Mouse (Mus musculus): Measurements from ENCODE around the gene Clba1. TPM values are rescaled to one million over a fixed set of nuclear protein-coding genes. Genes with fewer than 3 reads are reported as not detected.

Clba1 gene
- polyA plus RNA-seq, 1 experiment from 2014 or later: 14.7 TPM

- ATAC-seq (ENCODE audit: low FRiP score): no peak
- no peak for DNase-seq (ENCODE audit: low spot score, missing footprints)
- Histone ChIP-seq H3K27ac (ENCODE audit: low read depth, low read length) (no peak overlapping the region), H3K4me2 (no peak overlapping the region), H3K27me3 (ENCODE audit: control insufficient read depth, insufficient read depth, low read length) (no peaks in the 10 kb centered on the region), H3K9me3 (ENCODE audit: control insufficient read depth, low read length) (no peaks in the 10 kb centered on the region; the same call in 1 of the 2 replicates), H3K4me3 (ENCODE audit: low read depth, low read length) (no peak overlapping the region), H3K36me3 (ENCODE audit: control insufficient read depth, insufficient read depth, low read length) (no peaks in the 10 kb centered on the region), H3K9ac (ENCODE audit: low read length) (no peak overlapping the region), H3K4me1 (ENCODE audit: control insufficient read depth, insufficient read depth, low read length) (no peaks in the 10 kb centered on the region)
- WGBS: 83% methylated on average over 8 of the region's 8 CpGs
Observed at GRCm38 (mm10) chr12:112791026-112791425, 17.7 kb upstream of the Clba1 start.

DNA sequence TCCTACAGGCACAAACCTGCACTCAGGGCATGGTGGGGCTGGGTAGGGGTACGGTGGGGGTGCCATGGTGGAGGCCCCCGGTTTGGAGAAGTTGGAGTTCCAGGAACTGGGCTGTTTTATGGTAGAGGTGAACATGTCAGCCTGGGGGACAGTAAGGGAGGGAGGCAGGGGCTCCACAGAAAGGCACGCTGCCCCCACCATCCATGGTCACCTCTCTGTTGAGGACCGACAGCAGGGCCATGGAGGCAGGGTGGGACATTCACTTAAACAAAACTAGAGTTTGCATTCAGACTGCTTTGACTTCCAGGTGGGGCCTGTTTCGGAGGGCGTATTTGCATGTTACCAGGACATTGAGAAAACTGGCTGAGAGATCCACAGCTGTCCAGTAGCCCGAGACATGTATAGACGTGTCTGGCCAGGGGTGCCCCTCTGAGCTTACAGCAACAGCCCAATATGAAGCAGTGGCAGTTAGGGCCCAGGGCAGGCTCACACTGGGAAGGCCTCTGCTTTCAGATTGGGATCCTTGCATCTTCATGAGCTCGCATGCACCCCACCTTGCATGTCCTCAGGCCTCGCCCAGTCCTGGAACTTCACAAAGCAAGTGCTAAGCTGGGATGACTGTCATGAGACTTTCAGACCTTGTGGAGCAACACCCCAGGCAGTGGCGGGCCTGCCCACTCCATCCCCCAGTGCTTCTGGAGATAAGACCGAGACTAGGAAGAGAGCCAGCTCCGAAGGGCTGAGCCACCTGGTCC is 15.0 kb upstream of the Clba1 start:
- Histone ChIP-seq H3K4me1 (ENCODE audit: control insufficient read depth, insufficient read depth, low read length) (no peaks in the 10 kb centered on the region), H3K36me3 (ENCODE audit: control insufficient read depth, insufficient read depth, low read length) (no peaks in the 10 kb centered on the region), H3K27ac (ENCODE audit: low read depth, low read length) (no peak overlapping the region), H3K4me2 (no peak overlapping the region), H3K9ac (ENCODE audit: low read length) (no peak overlapping the region), H3K9me3 (ENCODE audit: control insufficient read depth, low read length) (no peaks in the 10 kb centered on the region), H3K4me3 (ENCODE audit: low read depth, low read length) (no peak overlapping the region), H3K27me3 (ENCODE audit: control insufficient read depth, insufficient read depth, low read length) (no peaks in the 10 kb centered on the region; the same call in 1 of the 2 replicates)
- ATAC-seq (ENCODE audit: low FRiP score) (no peak), DNase-seq (ENCODE audit: low spot score, missing footprints) (no peak)
- WGBS: 75% methylated on average over 13 of the region's 13 CpGs

DNA sequence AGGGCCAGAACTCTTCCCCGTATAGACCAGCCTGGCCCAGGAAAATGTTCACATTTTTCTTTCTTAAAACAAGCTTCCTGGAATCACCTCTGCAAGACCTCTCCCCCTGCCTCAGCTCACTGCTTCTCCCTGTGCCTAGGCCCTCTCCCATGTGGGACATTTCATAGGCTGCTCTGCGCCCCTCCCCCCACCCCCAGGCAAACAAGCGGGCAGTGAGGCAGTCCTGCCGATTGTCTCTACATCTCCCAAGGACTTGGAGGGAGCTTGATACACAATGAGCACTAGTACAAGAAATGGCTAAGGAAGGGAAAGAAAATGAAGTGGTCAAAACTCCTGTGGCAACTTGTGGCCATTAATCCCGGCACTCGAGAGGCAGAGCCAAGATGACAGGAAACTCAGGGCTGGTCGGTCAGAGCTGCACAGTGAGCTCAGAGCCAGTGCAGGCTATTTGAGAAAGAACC is 14.4 kb upstream of the Clba1 start:
- H3K9ac ChIP-seq (ENCODE audit: low read length): no peak overlapping the region
- H3K9me3 ChIP-seq (ENCODE audit: control insufficient read depth, low read length): no peaks in the 10 kb centered on the region
- no peaks in the 10 kb centered on the region; the same call in 1 of the 2 replicates for H3K27me3 ChIP-seq (ENCODE audit: control insufficient read depth, insufficient read depth, low read length)
- DNase-seq (ENCODE audit: low spot score, missing footprints) (no peak), ATAC-seq (ENCODE audit: low FRiP score) (no peak)
- no peak overlapping the region for H3K4me2 ChIP-seq
- 33% methylated on average over 7 of the region's 7 CpGs for WGBS
- H3K27ac ChIP-seq (ENCODE audit: low read depth, low read length): no peak overlapping the region
- H3K4me3 ChIP-seq (ENCODE audit: low read depth, low read length): no peak overlapping the region
- H3K36me3 ChIP-seq (ENCODE audit: control insufficient read depth, insufficient read depth, low read length): no peaks in the 10 kb centered on the region
- H3K4me1 ChIP-seq (ENCODE audit: control insufficient read depth, insufficient read depth, low read length): no peaks in the 10 kb centered on the region

GRCm38 (mm10) chr12:112794998-112795397 is 13.7 kb upstream of the Clba1 start:
- H3K4me3 ChIP-seq (ENCODE audit: low read depth, low read length): no peak overlapping the region
- no peak overlapping the region for H3K27ac ChIP-seq (ENCODE audit: low read depth, low read length)
- H3K9ac ChIP-seq (ENCODE audit: low read length): no peak overlapping the region
- DNase-seq (ENCODE audit: low spot score, missing footprints) (no peak), ATAC-seq (ENCODE audit: low FRiP score) (no peak)
- no peaks in the 10 kb centered on the region for H3K4me1 ChIP-seq (ENCODE audit: control insufficient read depth, insufficient read depth, low read length)
- no peaks in the 10 kb centered on the region for H3K9me3 ChIP-seq (ENCODE audit: control insufficient read depth, low read length)
- H3K36me3 ChIP-seq (ENCODE audit: control insufficient read depth, insufficient read depth, low read length): no peaks in the 10 kb centered on the region
- no peak overlapping the region for H3K4me2 ChIP-seq
- 85% methylated on average over 5 of the region's 5 CpGs for WGBS
- H3K27me3 ChIP-seq (ENCODE audit: control insufficient read depth, insufficient read depth, low read length): no peaks in the 10 kb centered on the region; the same call in 1 of the 2 replicates

- ATAC-seq (ENCODE audit: low FRiP score): no peak
- H3K9me3 ChIP-seq (ENCODE audit: control insufficient read depth, low read length): no peaks in the 10 kb centered on the region
- no peak overlapping the region for H3K9ac ChIP-seq (ENCODE audit: low read length)
- no peaks in the 10 kb centered on the region for H3K36me3 ChIP-seq (ENCODE audit: control insufficient read depth, insufficient read depth, low read length)
- no peak overlapping the region for H3K4me3 ChIP-seq (ENCODE audit: low read depth, low read length)
- peaks cover under 1% of the 10 kb centered on the region for H3K27me3 ChIP-seq (ENCODE audit: control insufficient read depth, insufficient read depth, low read length)
- DNase-seq (ENCODE audit: low spot score, missing footprints): no peak
- H3K4me2 ChIP-seq: no peak overlapping the region
- no peak overlapping the region for H3K27ac ChIP-seq (ENCODE audit: low read depth, low read length)
- WGBS: 63% methylated on average over 18 of the region's 18 CpGs
- no peaks in the 10 kb centered on the region for H3K4me1 ChIP-seq (ENCODE audit: control insufficient read depth, insufficient read depth, low read length)
Observed at GRCm38 (mm10) chr12:112795466-112796104, 13.2 kb upstream of the Clba1 start.

DNA sequence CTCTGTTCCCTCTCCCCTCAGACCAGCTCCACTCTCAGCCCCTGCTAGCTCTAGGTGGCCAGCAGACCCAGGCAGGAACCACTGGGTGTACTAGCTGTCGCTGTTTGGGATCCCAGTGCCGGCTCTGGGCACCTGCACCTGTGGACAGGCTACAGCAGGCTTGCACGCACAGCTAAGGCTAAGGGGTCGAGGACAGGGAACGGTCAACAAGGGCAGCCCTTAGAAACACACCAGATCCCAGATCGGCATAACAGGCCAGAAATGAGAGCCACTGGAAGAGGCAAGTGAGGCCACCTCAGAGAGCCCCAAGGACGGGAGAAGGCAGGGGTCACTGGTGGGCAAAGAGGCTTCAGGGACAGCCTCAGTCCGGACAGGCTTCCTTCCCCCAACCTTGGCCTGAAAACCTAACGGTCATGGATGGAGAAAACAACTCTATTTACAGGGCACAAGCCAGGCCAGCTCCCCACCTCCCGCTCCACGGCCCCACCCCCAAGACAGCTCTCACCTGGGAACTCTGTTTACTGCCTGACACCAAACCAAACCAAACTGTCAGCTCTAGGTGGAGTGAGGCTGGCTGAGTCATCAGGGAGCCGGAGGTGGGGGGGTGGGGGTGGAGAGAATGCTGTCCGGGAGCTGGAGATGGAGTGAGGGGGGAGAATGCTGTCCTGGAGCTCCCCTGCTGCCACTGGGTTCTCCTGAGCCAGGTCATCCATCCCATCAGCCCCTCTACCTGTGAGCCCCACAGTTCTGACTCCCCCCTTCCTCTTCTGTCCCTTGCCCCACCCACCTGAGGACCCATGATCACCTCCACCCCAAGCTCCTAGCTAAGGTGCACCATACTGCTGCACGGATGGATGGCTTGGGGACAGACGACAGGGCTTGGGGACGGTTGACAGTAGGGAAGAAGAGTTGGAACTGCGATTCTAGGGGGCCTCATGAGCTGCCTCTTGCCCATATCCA is 11.9 kb upstream of the Clba1 start:
- no peak for DNase-seq (ENCODE audit: low spot score, missing footprints)
- Histone ChIP-seq H3K27ac (ENCODE audit: low read depth, low read length) (no peak overlapping the region), H3K27me3 (ENCODE audit: control insufficient read depth, insufficient read depth, low read length) (peaks cover 12% of the 10 kb centered on the region), H3K4me1 (ENCODE audit: control insufficient read depth, insufficient read depth, low read length) (no peaks in the 10 kb centered on the region), H3K9me3 (ENCODE audit: control insufficient read depth, low read length) (no peaks in the 10 kb centered on the region), H3K4me3 (ENCODE audit: low read depth, low read length) (no peak overlapping the region), H3K4me2 (no peak overlapping the region), H3K9ac (ENCODE audit: low read length) (no peak overlapping the region), H3K36me3 (ENCODE audit: control insufficient read depth, insufficient read depth, low read length) (no peaks in the 10 kb centered on the region)
- no peak for ATAC-seq (ENCODE audit: low FRiP score)
- 52% methylated on average over 17 of the region's 17 CpGs for WGBS

- H3K4me1 ChIP-seq (ENCODE audit: control insufficient read depth, insufficient read depth, low read length): no peaks in the 10 kb centered on the region
- ATAC-seq (ENCODE audit: low FRiP score): no peak
- WGBS: 73% methylated on average over 15 of the region's 15 CpGs
- no peak overlapping the region for H3K4me2 ChIP-seq
- H3K36me3 ChIP-seq (ENCODE audit: control insufficient read depth, insufficient read depth, low read length): no peaks in the 10 kb centered on the region
- no peaks in the 10 kb centered on the region for H3K9me3 ChIP-seq (ENCODE audit: control insufficient read depth, low read length)
- H3K9ac ChIP-seq (ENCODE audit: low read length): no peak overlapping the region
- no peak overlapping the region for H3K27ac ChIP-seq (ENCODE audit: low read depth, low read length)
- no peak for DNase-seq (ENCODE audit: low spot score, missing footprints)
- H3K4me3 ChIP-seq (ENCODE audit: low read depth, low read length): no peak overlapping the region
- peaks cover 12% of the 10 kb centered on the region for H3K27me3 ChIP-seq (ENCODE audit: control insufficient read depth, insufficient read depth, low read length)
Observed at GRCm38 (mm10) chr12:112797672-112798331, 10.9 kb upstream of the Clba1 start.

DNA sequence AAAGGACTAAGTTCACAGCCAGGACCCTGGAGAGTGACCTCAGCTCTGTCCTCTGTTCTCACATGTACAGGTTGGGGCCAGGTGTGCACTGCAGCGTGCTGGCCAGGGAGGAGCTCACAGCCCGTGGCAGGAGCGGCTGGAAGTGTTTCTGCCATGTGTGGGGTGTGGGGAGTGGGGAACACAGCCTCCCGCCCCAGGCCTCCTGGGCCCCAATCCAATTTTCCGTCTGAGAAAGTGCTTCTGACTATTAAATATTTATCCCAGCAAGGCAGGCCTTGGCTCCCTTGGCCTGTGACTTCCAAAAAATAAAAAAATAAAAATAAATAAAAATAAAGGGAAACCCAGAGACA is 10.4 kb upstream of the Clba1 start:
- 46% methylated on average over 5 of the region's 5 CpGs for WGBS
- no peaks in the 10 kb centered on the region for H3K9me3 ChIP-seq (ENCODE audit: control insufficient read depth, low read length)
- no peak overlapping the region for H3K27ac ChIP-seq (ENCODE audit: low read depth, low read length)
- H3K4me3 ChIP-seq (ENCODE audit: low read depth, low read length): no peak overlapping the region
- H3K4me1 ChIP-seq (ENCODE audit: control insufficient read depth, insufficient read depth, low read length): no peaks in the 10 kb centered on the region
- H3K9ac ChIP-seq (ENCODE audit: low read length): no peak overlapping the region
- H3K4me2 ChIP-seq: no peak overlapping the region
- H3K27me3 ChIP-seq (ENCODE audit: control insufficient read depth, insufficient read depth, low read length): peaks cover 12% of the 10 kb centered on the region
- no peak for ATAC-seq (ENCODE audit: low FRiP score)
- DNase-seq (ENCODE audit: low spot score, missing footprints): no peak
- no peaks in the 10 kb centered on the region for H3K36me3 ChIP-seq (ENCODE audit: control insufficient read depth, insufficient read depth, low read length)
